Mouse (Mus musculus): ENCODE data around the gene Mrpl42.

GRCm38 (mm10) chr10:95515293-95515931 lies 13.7 kb upstream of the Mrpl42 start:
- TF ChIP-seq CTCF (IDR thresholded peaks at IDR 0.05; ENCODE audit: borderline replicate concordance, control insufficient read depth, extremely low read depth, insufficient read depth, low read length, poor library complexity): no peak
- TF ChIP-seq POLR2A (IDR thresholded peaks at IDR 0.05; ENCODE audit: control insufficient read depth, extremely low read depth, insufficient read depth, low read length, poor library complexity): no peak; the same call in 1 of the 2 replicates

Measured in thymus, adult 2 months (tissue).